Mouse (Mus musculus): ENCODE measurements at regions not wholly inside any gene's neighbourhood (a gene's known extent, or its start where the extent isn't known, plus 50 kb on each side); places are given as distances from the start of the nearest gene placed in this dataset.

DNA sequence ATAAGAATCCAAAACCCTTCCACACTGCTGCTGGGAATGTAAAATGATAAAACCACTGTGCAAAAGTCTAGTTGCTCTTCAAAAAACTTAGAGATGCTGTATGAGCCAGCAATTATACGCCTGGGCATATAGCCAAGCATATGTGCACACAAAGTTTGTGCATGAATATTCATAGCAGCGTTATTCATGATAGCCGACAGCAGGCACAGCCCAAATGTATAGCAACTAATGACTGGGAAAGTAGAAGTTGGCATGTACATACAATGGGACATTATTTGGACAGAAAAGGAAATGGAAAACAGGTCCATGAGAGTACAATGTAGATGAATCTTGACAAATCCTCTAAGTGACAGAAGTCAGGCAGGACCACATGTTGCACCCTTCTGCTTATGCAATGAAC, 90.7 kb upstream of the Plxnc1 start:
- Histone ChIP-seq H3K9ac (ENCODE audit: low read depth, low read length) (no peak overlapping the region), H3K79me2 (ENCODE audit: control insufficient read depth, insufficient read depth, low read length) (no peaks in the 10 kb centered on the region), H3K27ac (replicated peaks; ENCODE audit: insufficient read depth, low read depth, low read length) (no peak overlapping the region), H3K4me3 (ENCODE audit: insufficient read depth, low read depth, low read length) (no peak overlapping the region), H3K27me3 (ENCODE audit: control insufficient read depth, insufficient read depth, low read length) (no peaks in the 10 kb centered on the region), H3K4me1 (ENCODE audit: control insufficient read depth, insufficient read depth, low read length) (no peaks in the 10 kb centered on the region), H3K36me3 (ENCODE audit: control insufficient read depth, insufficient read depth, low read length) (no peaks in the 10 kb centered on the region)
- DNase-seq (ENCODE audit: extremely low read depth, low read depth, low spot score): no peak
- 87% methylated on average over 3 of the region's 3 CpGs for WGBS
- TF ChIP-seq POLR2A (IDR thresholded peaks at IDR 0.05; ENCODE audit: extremely low read depth, insufficient read depth, low read length) (no peak), CTCF (IDR thresholded peaks at IDR 0.05; ENCODE audit: low read depth, low read length) (no peak)

DNA sequence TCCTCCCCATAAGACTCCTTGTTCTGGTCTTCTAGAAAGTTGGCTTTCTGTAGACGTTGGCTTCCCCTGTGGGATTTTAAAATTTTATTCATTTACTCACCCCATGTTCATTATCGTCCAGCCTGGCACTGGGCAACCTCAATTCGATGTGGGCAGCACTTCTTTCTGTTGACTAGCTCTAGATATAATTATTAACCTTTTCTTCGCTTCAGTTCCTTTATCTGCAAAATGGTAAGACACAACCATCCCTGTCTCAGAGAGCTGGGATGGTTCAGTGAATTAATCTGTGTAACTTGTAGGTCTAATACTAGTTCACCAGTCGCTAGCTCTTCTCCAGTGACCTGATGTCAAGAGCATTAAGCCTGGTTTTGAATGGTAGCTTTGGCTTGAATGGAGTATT, 89.9 kb upstream of the Plxnc1 start:
- TF ChIP-seq POLR2A (IDR thresholded peaks at IDR 0.05; ENCODE audit: extremely low read depth, insufficient read depth, low read length): no peak
- TF ChIP-seq CTCF (IDR thresholded peaks at IDR 0.05; ENCODE audit: low read depth, low read length): no peak
- Histone ChIP-seq H3K79me2 (ENCODE audit: control insufficient read depth, insufficient read depth, low read length) (no peaks in the 10 kb centered on the region), H3K27ac (replicated peaks; ENCODE audit: insufficient read depth, low read depth, low read length) (no peak overlapping the region), H3K4me1 (ENCODE audit: control insufficient read depth, insufficient read depth, low read length) (no peaks in the 10 kb centered on the region), H3K27me3 (ENCODE audit: control insufficient read depth, insufficient read depth, low read length) (no peaks in the 10 kb centered on the region), H3K36me3 (ENCODE audit: control insufficient read depth, insufficient read depth, low read length) (no peaks in the 10 kb centered on the region), H3K9ac (ENCODE audit: low read depth, low read length) (no peak overlapping the region), H3K4me3 (ENCODE audit: insufficient read depth, low read depth, low read length) (no peak overlapping the region)
- 82% methylated on average over 5 of the region's 5 CpGs for WGBS
- DNase-seq (ENCODE audit: extremely low read depth, low read depth, low spot score): no peak

DNA sequence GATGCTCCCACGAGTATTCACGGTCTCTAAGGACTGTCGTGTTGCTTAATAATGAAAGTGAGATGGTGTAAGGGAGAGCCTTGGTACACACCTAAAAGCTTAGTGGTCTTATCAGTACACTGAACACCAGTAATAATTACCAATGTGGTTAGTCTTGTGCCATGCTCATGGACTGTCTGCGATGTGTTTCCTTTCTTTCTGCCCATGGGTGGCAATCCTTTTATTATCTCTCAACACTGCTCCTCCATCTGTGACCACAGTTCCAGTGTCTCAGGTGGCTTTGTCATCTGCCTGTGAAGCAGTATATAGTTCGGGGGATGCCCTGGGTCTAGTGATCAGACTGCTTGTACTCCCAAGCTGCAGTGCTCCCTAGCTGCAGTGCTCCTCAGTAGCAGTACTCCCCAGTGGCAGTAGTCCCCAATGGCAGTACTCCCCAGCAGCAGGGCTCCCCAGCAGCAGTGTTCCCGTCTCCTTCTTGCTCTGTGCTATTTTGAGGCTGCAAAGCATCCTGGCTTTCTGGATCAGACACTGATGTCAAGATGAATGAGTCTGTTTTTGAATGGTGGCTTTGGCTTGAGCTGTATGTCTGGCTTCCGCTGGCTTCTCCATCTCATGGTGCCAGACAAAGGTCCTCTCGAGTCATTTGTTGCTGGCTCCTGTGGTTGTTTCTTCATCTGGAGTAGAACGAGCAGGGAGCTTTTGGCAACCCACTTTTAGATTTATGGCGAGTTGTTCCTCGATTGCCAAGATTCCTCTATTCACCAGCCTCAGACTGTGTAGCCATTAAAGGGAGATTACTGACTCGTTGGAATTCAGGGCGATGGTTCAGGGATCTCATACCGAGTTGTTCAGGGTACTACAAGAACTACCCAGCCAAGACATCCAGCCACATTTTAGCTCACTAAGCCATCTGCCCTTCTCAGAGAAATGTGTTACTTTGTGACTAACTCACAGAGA, 88.4 kb upstream of the Plxnc1 start:
- Histone ChIP-seq H3K9ac (ENCODE audit: low read depth, low read length) (no peak overlapping the region), H3K4me1 (ENCODE audit: control insufficient read depth, insufficient read depth, low read length) (no peaks in the 10 kb centered on the region), H3K36me3 (ENCODE audit: control insufficient read depth, insufficient read depth, low read length) (no peaks in the 10 kb centered on the region), H3K4me3 (ENCODE audit: insufficient read depth, low read depth, low read length) (no peak overlapping the region), H3K27me3 (ENCODE audit: control insufficient read depth, insufficient read depth, low read length) (no peaks in the 10 kb centered on the region), H3K27ac (replicated peaks; ENCODE audit: insufficient read depth, low read depth, low read length) (no peak overlapping the region), H3K79me2 (ENCODE audit: control insufficient read depth, insufficient read depth, low read length) (no peaks in the 10 kb centered on the region)
- TF ChIP-seq POLR2A (IDR thresholded peaks at IDR 0.05; ENCODE audit: extremely low read depth, insufficient read depth, low read length) (no peak), CTCF (IDR thresholded peaks at IDR 0.05; ENCODE audit: low read depth, low read length) (no peak)
- 83% methylated on average over 14 of the region's 14 CpGs for WGBS
- DNase-seq (ENCODE audit: extremely low read depth, low read depth, low spot score): no peak

DNA sequence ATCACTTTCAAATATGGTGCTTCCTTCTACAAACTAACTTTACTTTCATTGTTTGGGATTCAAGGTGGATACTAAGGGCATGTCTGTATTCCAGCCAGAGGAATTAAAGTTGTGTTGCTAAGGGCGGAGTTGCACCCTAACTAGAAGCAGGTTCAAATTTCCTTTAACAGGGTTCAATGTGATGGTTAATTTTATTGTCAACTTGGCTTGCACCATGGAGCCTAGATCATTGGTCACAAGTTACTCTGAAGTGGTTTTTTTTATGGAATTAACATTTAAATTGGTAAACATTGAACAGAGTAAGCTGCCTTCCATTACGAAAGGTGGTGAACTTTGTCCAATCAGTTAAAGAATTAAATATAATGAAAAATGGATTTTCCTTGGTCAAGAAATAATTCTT, 86.7 kb upstream of the Plxnc1 start:
- H3K27me3 ChIP-seq (ENCODE audit: control insufficient read depth, insufficient read depth, low read length): no peaks in the 10 kb centered on the region
- H3K79me2 ChIP-seq (ENCODE audit: control insufficient read depth, insufficient read depth, low read length): no peaks in the 10 kb centered on the region
- no peak overlapping the region for H3K9ac ChIP-seq (ENCODE audit: low read depth, low read length)
- no peak for DNase-seq (ENCODE audit: extremely low read depth, low read depth, low spot score)
- H3K4me1 ChIP-seq (ENCODE audit: control insufficient read depth, insufficient read depth, low read length): no peaks in the 10 kb centered on the region
- no peaks in the 10 kb centered on the region for H3K36me3 ChIP-seq (ENCODE audit: control insufficient read depth, insufficient read depth, low read length)
- no peak overlapping the region for H3K4me3 ChIP-seq (ENCODE audit: insufficient read depth, low read depth, low read length)
- H3K27ac ChIP-seq (replicated peaks; ENCODE audit: insufficient read depth, low read depth, low read length): no peak overlapping the region
- TF ChIP-seq POLR2A (IDR thresholded peaks at IDR 0.05; ENCODE audit: extremely low read depth, insufficient read depth, low read length): no peak
- no peak for TF ChIP-seq CTCF (IDR thresholded peaks at IDR 0.05; ENCODE audit: low read depth, low read length)
- WGBS: 85% methylated on average over 2 of the region's 2 CpGs

DNA sequence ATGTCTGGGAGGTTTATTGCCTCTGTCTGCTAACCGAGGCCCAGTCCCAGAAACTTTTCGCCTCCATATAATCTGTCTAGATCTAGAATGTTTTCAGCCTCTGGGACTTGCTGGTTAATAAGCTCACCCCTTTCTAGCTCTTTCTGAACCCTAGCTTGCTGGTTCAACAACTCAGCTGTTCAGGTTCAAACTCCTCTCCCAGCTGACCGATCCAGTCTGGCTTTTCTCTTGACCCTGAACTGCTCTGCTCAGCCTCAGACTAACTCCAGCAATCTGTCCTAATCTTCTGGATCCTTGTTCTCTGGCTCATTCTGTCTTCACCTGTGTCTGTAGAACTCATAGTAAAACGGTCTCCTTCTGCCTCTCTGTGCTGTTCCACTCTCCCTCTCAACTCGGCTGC, 86.2 kb upstream of the Plxnc1 start:
- Histone ChIP-seq H3K27me3 (ENCODE audit: control insufficient read depth, insufficient read depth, low read length) (no peaks in the 10 kb centered on the region), H3K4me3 (ENCODE audit: insufficient read depth, low read depth, low read length) (no peak overlapping the region), H3K36me3 (ENCODE audit: control insufficient read depth, insufficient read depth, low read length) (no peaks in the 10 kb centered on the region), H3K27ac (replicated peaks; ENCODE audit: insufficient read depth, low read depth, low read length) (no peak overlapping the region), H3K4me1 (ENCODE audit: control insufficient read depth, insufficient read depth, low read length) (no peaks in the 10 kb centered on the region), H3K79me2 (ENCODE audit: control insufficient read depth, insufficient read depth, low read length) (no peaks in the 10 kb centered on the region), H3K9ac (ENCODE audit: low read depth, low read length) (no peak overlapping the region)
- 85% methylated on average over 5 of the region's 5 CpGs for WGBS
- TF ChIP-seq CTCF (IDR thresholded peaks at IDR 0.05; ENCODE audit: low read depth, low read length) (no peak), POLR2A (IDR thresholded peaks at IDR 0.05; ENCODE audit: extremely low read depth, insufficient read depth, low read length) (no peak)
- no peak for DNase-seq (ENCODE audit: extremely low read depth, low read depth, low spot score)

DNA sequence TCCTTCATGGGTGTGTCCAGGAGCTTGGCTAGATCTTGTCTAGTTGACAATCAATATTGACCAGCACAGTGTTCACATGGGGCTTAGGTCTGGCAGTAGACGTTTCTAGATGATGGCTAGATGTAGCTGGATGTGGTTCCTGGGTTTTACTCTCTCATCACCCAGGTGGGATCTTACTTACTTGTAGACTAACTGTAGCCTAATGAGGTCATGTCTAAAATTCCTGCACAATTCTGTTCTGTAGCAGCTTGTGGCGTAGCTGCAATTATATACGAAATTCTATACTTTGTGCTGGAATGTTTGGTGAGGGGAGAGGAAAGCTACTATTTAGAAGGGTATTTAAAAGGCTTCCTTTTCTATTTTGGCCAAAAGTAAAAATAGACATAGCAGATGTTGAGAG, 84.9 kb upstream of the Plxnc1 start:
- no peaks in the 10 kb centered on the region for H3K4me1 ChIP-seq (ENCODE audit: control insufficient read depth, insufficient read depth, low read length)
- 75% methylated on average over 3 of the region's 3 CpGs for WGBS
- TF ChIP-seq POLR2A (IDR thresholded peaks at IDR 0.05; ENCODE audit: extremely low read depth, insufficient read depth, low read length) (no peak), CTCF (IDR thresholded peaks at IDR 0.05; ENCODE audit: low read depth, low read length) (no peak)
- H3K9ac ChIP-seq (ENCODE audit: low read depth, low read length): no peak overlapping the region
- DNase-seq (ENCODE audit: extremely low read depth, low read depth, low spot score): no peak
- H3K27ac ChIP-seq (replicated peaks; ENCODE audit: insufficient read depth, low read depth, low read length): no peak overlapping the region
- H3K79me2 ChIP-seq (ENCODE audit: control insufficient read depth, insufficient read depth, low read length): no peaks in the 10 kb centered on the region
- H3K4me3 ChIP-seq (ENCODE audit: insufficient read depth, low read depth, low read length): no peak overlapping the region
- no peaks in the 10 kb centered on the region for H3K27me3 ChIP-seq (ENCODE audit: control insufficient read depth, insufficient read depth, low read length)
- H3K36me3 ChIP-seq (ENCODE audit: control insufficient read depth, insufficient read depth, low read length): no peaks in the 10 kb centered on the region

Data from liver, adult 2 months (tissue).